Mouse (Mus musculus) adrenal gland, postnatal 14 days (tissue): ENCODE results near the gene Ostn. TPM values are rescaled to one million over a fixed set of nuclear protein-coding genes. Genes with fewer than 3 reads are reported as not detected.
"Not testable (repeated sequence)": the region's sequence is repeated elsewhere in the genome, so short reads cannot be mapped to it uniquely, and the experiment has no call there.

Source experiments
- DNase-seq: peaks from one replicate; pipeline ENCODE4 v3.0.0; 2021; ENCODE audit warnings: mixed read lengths
- long read RNA-seq, 2 experiments: library from polyadenylated mRNA; stranded (forward); transcript quantifications; one replicate each; pipeline ENCODE4 v2.0.0; 2021
- total RNA-seq: library from RNA; stranded (reverse); gene quantifications from 2 replicates; pipeline ENCODE4 v1.2.3, GENCODE M21; 2021

Gene Ostn
- not detected in 2 replicates for total RNA-seq
- long read RNA-seq, experiment 1: 0 reads
- long read RNA-seq, experiment 2: 0 reads

DNA sequence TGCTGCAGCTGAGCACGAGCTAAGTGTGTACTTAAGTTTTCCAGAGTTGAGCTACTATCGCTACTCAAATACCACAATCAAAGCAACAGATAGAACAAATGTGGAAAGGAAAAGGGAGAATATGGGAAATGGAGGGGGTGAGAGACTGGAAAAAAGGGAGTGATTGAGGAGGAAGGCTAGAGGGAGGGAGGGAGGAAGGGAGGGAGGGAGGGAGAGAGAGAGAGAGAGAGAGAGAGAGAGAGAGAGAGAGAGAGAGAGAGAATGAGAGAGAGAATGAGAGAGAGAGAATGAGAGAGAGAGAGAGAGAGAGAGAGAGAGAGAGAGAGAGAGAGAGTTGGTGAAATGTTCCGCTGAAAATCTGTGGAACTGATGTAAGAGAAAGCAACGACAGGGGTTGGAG is at the start of gene Ostn:
Gene Ostn (plus strand): TSS at position 301 of the 400 bp plus-strand sequence.
- DNase-seq: not testable (repeated sequence)

- no peak for DNase-seq
Observed at GRCm38 (mm10) chr16:27268748-27269147, 38.5 kb upstream of the Ostn start.

GRCm38 (mm10) chr16:27287410-27287809 is 19.9 kb upstream of the Ostn start:
- DNase-seq: no peak

DNA sequence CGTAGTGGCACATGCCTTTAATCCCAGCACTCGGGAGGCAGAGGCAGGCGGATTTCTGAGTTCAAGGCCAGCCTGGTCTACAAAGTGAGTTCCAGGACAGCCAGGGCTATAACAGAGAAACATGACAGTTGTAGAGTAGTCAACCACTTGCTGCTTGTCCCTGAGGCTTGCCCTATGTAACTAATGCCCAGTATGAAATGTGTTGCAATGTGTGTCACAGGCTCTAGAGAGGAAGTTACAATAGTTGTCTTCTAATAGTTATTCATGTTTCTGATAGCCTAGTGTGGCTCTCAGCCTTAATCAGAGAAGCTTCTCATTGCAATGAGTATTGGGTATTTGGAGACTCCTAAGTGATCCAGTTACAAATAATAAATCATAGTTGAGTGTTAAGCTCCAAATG is 10.8 kb upstream of the Ostn start:
- DNase-seq: no peak

- no peak for DNase-seq
Observed at GRCm38 (mm10) chr16:27296929-27297328, 10.4 kb upstream of the Ostn start.

- DNase-seq: no peak
Observed at GRCm38 (mm10) chr16:27319099-27319498, 11.8 kb downstream of the Ostn start.

DNA sequence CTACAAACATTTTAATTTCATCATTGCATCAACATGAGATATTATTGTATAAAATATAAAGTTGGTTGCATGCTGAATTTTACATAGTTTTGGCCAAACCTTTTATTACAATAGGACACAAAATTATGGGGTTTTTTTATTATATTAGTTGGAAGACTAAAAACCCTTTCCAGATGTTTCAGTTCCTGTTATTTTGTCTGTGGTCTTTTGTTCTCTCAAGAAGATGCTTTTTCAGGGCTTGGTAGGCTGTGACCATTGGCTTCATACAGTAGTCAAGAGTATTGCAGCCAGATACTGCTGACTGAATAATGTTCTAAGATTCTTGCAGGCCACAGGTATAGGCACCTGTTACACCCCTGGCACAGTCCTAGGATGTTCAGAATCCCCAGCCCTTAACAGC is 14.8 kb downstream of the Ostn start:
- DNase-seq: no peak

DNA sequence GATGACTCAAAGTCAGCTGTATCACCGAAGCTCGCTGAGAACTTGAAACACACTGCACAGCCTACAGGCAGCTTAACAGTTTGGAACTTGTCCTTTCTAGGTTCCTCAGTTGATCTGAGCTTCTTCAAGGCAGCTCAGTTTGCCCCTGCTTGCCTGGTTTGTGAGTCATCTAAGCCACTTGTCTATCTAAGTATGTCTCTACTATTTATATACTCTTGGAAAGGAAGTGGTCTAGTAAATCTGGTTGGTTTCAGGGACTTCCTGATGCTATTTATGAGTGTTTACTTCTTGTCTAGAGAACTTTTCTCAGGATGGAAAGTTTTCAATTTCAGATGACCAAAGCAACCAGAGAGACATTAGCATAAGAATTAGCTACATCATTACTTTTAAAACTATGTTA is 19.2 kb downstream of the Ostn start:
- DNase-seq: no peak

- DNase-seq: no peak
Observed at GRCm38 (mm10) chr16:27347521-27347920, 40.2 kb downstream of the Ostn start.

DNA sequence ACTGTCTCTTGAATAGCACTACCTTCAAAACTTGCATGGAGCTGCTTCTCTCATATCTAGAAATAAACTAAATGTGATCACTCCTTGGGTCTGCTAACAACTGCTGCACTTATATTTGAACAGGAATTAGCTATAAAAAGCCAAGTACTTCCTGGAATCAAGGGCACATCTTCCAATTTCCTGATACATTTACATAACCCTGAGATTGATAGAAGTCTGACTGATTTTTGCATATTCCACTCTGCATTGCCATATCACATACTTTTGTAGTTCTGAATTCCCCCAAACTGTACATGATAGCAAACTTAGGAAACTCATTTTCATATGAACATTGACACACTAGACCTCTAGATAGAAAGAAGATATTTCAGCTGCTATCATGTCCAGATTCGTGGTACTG is 41.1 kb downstream of the Ostn start:
- no peak for DNase-seq

DNA sequence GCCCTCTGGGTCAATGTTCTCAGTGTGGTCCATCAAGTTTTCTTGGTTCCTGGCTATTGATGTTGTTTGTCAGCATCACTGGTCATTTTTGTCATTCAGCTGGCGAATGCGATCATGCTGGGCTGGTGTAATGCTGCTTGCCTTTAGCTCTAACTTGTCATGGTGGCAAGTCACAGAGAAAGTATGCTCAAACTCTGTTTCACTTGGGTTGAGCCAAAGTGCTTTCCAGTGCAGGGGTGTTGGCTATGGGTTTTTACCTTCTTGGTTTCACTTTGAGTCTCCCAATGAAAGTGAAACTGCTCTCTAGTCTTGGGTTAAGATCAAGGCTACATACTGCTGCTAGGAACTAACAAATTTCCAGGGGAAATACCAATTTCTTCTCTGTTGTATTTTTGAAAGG is 41.9 kb downstream of the Ostn start:
- no peak for DNase-seq

GRCm38 (mm10) chr16:27349878-27350532 is 42.7 kb downstream of the Ostn start:
- DNase-seq: no peak

DNA sequence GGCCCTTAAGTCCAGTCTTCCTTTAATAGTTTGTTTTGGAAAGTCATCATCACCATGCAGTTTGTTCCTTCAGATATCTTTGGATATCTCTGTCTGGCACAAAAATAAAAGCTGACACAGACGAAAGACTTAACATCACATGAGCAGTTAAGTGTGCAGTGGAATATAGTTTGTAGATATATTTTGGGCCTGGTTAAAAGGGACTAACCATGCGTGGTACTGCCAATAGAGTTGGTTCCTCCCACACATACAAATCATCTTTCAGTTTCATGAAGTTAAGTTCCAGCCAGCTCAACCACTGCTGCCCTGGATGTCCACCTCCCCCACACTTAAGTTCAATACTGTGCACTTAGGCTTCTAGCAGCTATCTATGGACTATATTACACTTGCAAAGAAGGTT is 47.2 kb downstream of the Ostn start:
- DNase-seq: no peak

GRCm38 (mm10) chr16:27360059-27360458 is 52.8 kb downstream of the Ostn start:
- DNase-seq: no peak

- no peak for DNase-seq
Observed at GRCm38 (mm10) chr16:27370191-27370590, 62.9 kb downstream of the Ostn start, which contains the start of gene Uts2b. Gene Uts2b, minus strand, starts transcription at chr16:27370239.

GRCm38 (mm10) chr16:27370700-27371099 is 63.4 kb downstream of the Ostn start:
- no peak for DNase-seq

DNA sequence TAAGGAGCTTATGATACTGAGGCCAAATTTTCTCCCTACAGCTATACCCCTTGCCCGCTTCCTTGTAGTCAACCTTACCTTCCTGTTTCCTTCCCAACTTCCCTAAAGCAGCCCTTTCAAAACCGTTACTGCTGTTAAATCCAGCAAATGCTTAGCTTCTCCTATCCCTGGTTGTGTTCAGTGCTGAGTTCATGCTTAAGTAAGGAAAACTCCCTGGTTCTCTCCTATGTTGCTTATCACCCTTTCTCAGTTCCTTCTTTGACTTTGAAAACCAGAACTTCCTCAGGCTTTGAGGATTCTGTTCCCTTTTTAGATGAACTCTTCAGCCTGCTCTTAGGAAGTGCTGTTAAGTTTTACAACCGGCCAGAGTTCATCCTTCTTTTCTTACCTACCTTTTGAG is 66.8 kb downstream of the Ostn start:
- DNase-seq: no peak

DNA sequence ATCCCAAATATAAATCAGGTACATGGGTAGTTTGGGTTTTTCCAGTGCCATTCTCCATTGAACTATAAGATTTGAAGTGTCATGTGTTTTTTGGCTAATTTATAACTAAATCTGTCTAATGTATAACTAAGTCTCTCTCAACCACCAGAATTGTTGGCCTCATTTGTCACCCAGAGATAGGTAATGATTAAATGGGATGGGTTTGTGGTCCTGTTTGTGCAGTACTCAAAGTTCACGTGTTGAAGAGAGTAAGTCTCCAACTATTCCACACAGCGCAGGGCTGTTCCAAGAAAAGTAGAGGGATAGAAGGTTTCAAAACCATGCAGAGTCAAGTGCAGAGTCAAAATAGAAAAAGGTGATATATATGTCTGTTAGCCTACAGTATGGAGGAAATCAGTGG is 68.0 kb downstream of the Ostn start:
- DNase-seq: no peak

DNA sequence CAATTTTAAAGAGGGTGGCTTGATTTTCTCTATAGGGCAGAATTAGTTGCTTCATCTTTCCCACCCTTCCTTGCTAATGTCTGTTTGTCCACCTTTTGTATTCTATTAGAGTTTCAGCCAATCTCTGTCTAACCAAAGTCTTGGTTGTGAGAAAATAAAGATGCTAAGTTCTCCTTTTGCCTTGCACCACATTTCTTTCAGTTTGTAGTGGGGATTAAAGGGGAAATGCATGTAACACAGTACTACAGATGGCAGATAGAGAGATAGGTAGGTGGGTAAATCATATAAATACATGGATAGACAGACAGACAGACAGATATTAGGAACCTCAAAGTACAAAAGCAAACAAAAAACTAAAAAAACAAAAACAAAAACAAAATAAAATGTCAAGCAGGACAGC is 69.3 kb downstream of the Ostn start:
- no peak for DNase-seq

DNA sequence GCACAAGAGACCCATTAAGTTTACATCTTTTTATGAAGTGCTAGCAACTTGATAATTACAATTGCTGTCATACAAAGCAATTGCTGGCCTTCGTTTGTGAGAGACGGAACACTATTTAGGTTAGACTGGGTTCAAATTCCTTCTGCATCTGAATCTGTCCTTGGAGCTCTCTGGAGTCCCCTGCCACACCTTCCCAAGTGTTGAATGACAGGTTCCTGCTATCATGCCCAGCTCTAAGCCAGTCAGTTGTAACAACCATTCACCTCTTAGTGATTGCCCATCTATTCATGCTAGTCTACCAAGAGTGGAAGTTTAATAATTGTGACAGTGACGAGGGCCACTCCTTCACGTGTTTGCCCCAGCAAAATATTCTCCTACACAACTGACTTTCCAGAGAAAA is 74.9 kb downstream of the Ostn start:
- DNase-seq: no peak

DNA sequence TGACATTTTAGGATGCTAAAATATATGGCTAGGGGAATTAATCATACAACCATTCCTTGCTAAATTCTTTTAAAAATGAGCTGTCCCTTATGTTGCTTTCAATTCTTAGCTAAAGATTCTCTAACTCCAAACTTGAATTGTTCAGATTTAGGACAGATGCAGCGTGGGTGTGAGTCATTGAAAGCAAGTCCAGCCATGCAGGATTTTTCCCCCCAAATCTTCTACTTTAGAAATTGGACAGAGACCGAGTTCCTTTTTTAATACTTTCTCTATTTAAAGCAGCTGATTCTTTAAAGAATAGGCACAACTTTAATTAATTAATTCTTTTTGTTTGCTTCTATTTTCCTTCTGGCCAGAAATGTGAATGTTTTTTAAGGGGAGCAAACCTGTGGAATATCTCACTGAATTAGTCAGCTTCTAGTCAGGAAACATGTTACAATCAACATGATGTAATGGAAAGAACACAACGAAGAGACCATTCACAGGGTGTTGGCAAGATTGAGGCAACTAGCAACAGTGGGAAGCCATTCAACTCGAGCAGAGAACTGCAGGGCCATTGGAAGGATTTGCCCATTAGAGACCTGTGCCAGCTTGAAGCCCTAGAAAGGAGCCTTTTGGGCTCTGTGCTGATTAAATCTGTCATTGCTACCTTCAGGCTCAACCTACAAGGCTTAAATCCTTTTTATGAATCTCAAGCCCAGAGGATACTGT is 77.8 kb downstream of the Ostn start:
- no peak for DNase-seq

DNA sequence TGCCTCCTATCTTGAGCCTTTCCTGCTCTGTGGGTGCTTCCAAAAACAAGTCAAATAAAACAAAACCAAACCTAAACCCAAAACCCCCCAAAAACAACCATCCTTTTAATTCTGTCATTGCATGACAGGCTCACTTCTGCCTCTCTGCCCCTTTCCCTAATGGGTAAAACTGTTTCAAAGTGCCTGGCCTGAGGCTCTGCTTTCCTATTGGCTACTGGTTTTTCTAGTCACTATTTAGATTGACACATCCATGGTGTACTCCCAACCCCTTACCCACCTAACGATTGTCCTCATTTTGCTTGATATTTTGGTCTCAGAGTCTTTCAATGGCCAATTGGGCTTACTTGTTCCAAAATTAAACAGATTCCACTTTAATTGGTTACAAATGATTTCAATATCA is 78.4 kb downstream of the Ostn start:
- no peak for DNase-seq

- no peak for DNase-seq
Observed at GRCm38 (mm10) chr16:27386850-27387407, 79.6 kb downstream of the Ostn start.
